Mouse (Mus musculus): ENCODE measurements around the gene Ccdc180.

GRCm38 (mm10) chr4:45848825-45849156, 41.3 kb upstream of the Ccdc180 start:
- TF ChIP-seq ZNF384 (IDR thresholded peaks at IDR 0.05; ENCODE audit: low read depth, low read length), result no peak
- TF ChIP-seq MAFK (IDR thresholded peaks at IDR 0.05; ENCODE audit: insufficient read depth, low read depth, low read length), result no peak
- no peak for TF ChIP-seq ZC3H11A (IDR thresholded peaks at IDR 0.05; ENCODE audit: borderline replicate concordance, low read depth, low read length)
- no peak for TF ChIP-seq HCFC1 (IDR thresholded peaks at IDR 0.05; ENCODE audit: borderline replicate concordance, insufficient read depth, low read length)
- TF ChIP-seq CHD2 (IDR thresholded peaks at IDR 0.05; ENCODE audit: low read depth, low read length), result no peak
